Mouse (Mus musculus) stomach, embryonic 16.5 days (tissue): ENCODE results near the gene Psmd3. TPM values are rescaled to one million over a fixed set of nuclear protein-coding genes. Genes with fewer than 3 reads are reported as not detected.

Source experiments
- ATAC-seq: fragments of 200-750 bp; cut with Nextera tagmentation; 2 replicates; pipeline ENCODE4 v1.8.0; 2017; ENCODE audit warnings: moderate number of reproducible peaks, moderate TSS enrichment; ENCODE audit not compliant: insufficient read depth, low FRiP score
- H3K27ac ChIP-seq: fragments of 300-500 bp; sonication (generic); 2 replicates; pipeline ENCODE4 v1.5.1; 2014; ENCODE audit warnings: low read length
- H3K27me3 ChIP-seq: fragments of 300-500 bp; sonication (generic); 2 replicates; pipeline ENCODE4 v1.6.1; 2014; ENCODE audit warnings: low read length, control low read depth, mixed read lengths; ENCODE audit not compliant: control insufficient read depth, insufficient read depth
- H3K36me3 ChIP-seq: fragments of 300-500 bp; sonication (generic); 2 replicates; pipeline ENCODE4 v1.6.1; 2014; ENCODE audit warnings: low read length; ENCODE audit not compliant: control insufficient read depth, insufficient read depth
- H3K4me1 ChIP-seq: fragments of 300-500 bp; sonication (generic); 2 replicates; pipeline ENCODE4 v1.6.1; 2014; ENCODE audit warnings: low read length, control low read depth, mixed read lengths; ENCODE audit not compliant: control insufficient read depth, insufficient read depth
- H3K4me2 ChIP-seq: fragments of 300-500 bp; sonication (generic); 2 replicates; pipeline ENCODE4 v1.6.1; 2014; ENCODE audit warnings: low read depth, low read length, mixed read lengths
- H3K4me3 ChIP-seq: fragments of 300-500 bp; sonication (generic); replicated peaks from 2 replicates; pipeline ENCODE4 v1.5.1; 2014; ENCODE audit warnings: mild to moderate bottlenecking, low read length
- H3K9ac ChIP-seq: fragments of 300-500 bp; sonication (generic); 2 replicates; pipeline ENCODE4 v1.6.1; 2014; ENCODE audit warnings: low read length
- H3K9me3 ChIP-seq: fragments of 300-500 bp; sonication (generic); replicated peaks from 2 replicates; pipeline ENCODE4 v1.6.1; 2016; ENCODE audit warnings: low read length, control low read depth; ENCODE audit not compliant: control insufficient read depth
- WGBS: fragments of 180-500 bp; shearing (Covaris S2); extraction: QIAGEN DNeasy Blood & Tissue Kit; methylation state at CpG from one replicate; pipeline ENCODE4 v1.1.7; 2014; 5-methylcytosine and 5-hydroxymethylcytosine counted together
- polyA plus RNA-seq: library from polyadenylated mRNA; unstranded; fragments of >200 nt; fragmentation: Nextera tagmentation; extraction: Ambion mirVana; gene quantifications from 2 replicates; pipeline ENCODE4 v1.2.1, GENCODE M21; 2015

Psmd3 gene
- polyA plus RNA-seq, 1 experiment from 2014 or later: 157 TPM

- Histone ChIP-seq H3K9ac (peak overlapping the region; percentile 97), H3K4me3 (peak overlapping the region; percentile 89), H3K9me3 (no peaks in the 10 kb centered on the region), H3K4me2 (peak overlapping the region; percentile 80), H3K27me3 (no peaks in the 10 kb centered on the region), H3K36me3 (no peaks in the 10 kb centered on the region), H3K27ac (peak overlapping the region; percentile 96), H3K4me1 (peaks cover 60% of the 10 kb centered on the region)
- no peak for ATAC-seq
- WGBS: under 1% methylated on average over 21 of the region's 21 CpGs
Observed at GRCm38 (mm10) chr11:98742397-98743291, 60.3 kb downstream of the Psmd3 start.

GRCm38 (mm10) chr11:98743655-98744345 lies 61.4 kb downstream of the Psmd3 start:
- Histone ChIP-seq H3K9me3 (no peaks in the 10 kb centered on the region), H3K4me1 (peaks cover 71% of the 10 kb centered on the region), H3K4me2 (peak overlapping the region; percentile 80), H3K36me3 (no peaks in the 10 kb centered on the region), H3K27ac (peak overlapping the region; percentile 96), H3K27me3 (no peaks in the 10 kb centered on the region), H3K9ac (peak overlapping the region; percentile 97), H3K4me3 (peak overlapping the region; percentile 89)
- 3% methylated on average over 9 of the region's 9 CpGs for WGBS
- peak; percentile 2; the same call in 1 of the 2 replicates for ATAC-seq

- Histone ChIP-seq H3K4me3 (peak overlapping the region; percentile 89), H3K4me1 (peaks cover 79% of the 10 kb centered on the region), H3K36me3 (no peaks in the 10 kb centered on the region), H3K4me2 (peak overlapping the region; percentile 80), H3K27me3 (no peaks in the 10 kb centered on the region), H3K9ac (peak overlapping the region; percentile 97), H3K27ac (peak overlapping the region; percentile 96), H3K9me3 (no peaks in the 10 kb centered on the region)
- ATAC-seq: no peak
- WGBS: 33% methylated on average over 7 of the region's 7 CpGs
Observed at GRCm38 (mm10) chr11:98744456-98745019, 62.2 kb downstream of the Psmd3 start.

Other genes with a start within 250 kb of the Psmd3 start
- 152 and 157 TPM in 2 replicates for gene Mien1, start 243.6 kb upstream of the Psmd3 start, polyA plus RNA-seq
- gene Grb7, start 236.2 kb upstream of the Psmd3 start, polyA plus RNA-seq: 44.3 and 53.1 TPM in 2 replicates
- gene Ikzf3, start 136.5 kb upstream of the Psmd3 start, polyA plus RNA-seq: 0.31 and 0.54 TPM in 2 replicates
- gene Zpbp2, start 131.5 kb upstream of the Psmd3 start, polyA plus RNA-seq: 0.18 and 0.19 TPM in 2 replicates
- 56.8 and 61.0 TPM in 2 replicates for gene Ormdl3, start 95.2 kb upstream of the Psmd3 start, polyA plus RNA-seq
- not detected in 2 replicates for gene Lrrc3c, start 84.3 kb upstream of the Psmd3 start, polyA plus RNA-seq
- gene Gm12355, start 56.9 kb upstream of the Psmd3 start, polyA plus RNA-seq: 0.39 and 1.6 TPM in 2 replicates
- not detected in 2 replicates for gene Gsdma3, start 56.2 kb upstream of the Psmd3 start, polyA plus RNA-seq
- 0.45 and 0.87 TPM in 2 replicates for gene Gsdma2, start 35.8 kb upstream of the Psmd3 start, polyA plus RNA-seq
- gene Gsdma, start 18.2 kb upstream of the Psmd3 start, polyA plus RNA-seq: 3.7 and 8.3 TPM in 2 replicates
- not detected in 2 replicates for gene Csf3, start 18.7 kb downstream of the Psmd3 start, polyA plus RNA-seq
- gene Med24, start 46.9 kb downstream of the Psmd3 start, polyA plus RNA-seq: 42.2 and 44.2 TPM in 2 replicates
- 32.9 and 37.8 TPM in 2 replicates for gene Thra, start 58.1 kb downstream of the Psmd3 start, polyA plus RNA-seq
- gene Nr1d1, start 92.8 kb downstream of the Psmd3 start, polyA plus RNA-seq: 2.6 and 4.1 TPM in 2 replicates
- gene Msl1, start 113.0 kb downstream of the Psmd3 start, polyA plus RNA-seq: 18.0 and 18.4 TPM in 2 replicates
- 25.1 and 26.3 TPM in 2 replicates for gene Casc3, start 122.4 kb downstream of the Psmd3 start, polyA plus RNA-seq
- 6.5 and 7.8 TPM in 2 replicates for gene Rapgefl1, start 154.2 kb downstream of the Psmd3 start, polyA plus RNA-seq
- 5.0 and 5.3 TPM in 2 replicates for gene Wipf2, start 181.1 kb downstream of the Psmd3 start, polyA plus RNA-seq
- gene Cdc6, start 225.2 kb downstream of the Psmd3 start, polyA plus RNA-seq: 26.9 and 28.1 TPM in 2 replicates
- 28.8 and 30.1 TPM in 2 replicates for gene Rara, start 245.3 kb downstream of the Psmd3 start, polyA plus RNA-seq